Mouse (Mus musculus): ENCODE measurements around the gene Tmc5. TPM values are rescaled to one million over a fixed set of nuclear protein-coding genes. Genes with fewer than 3 reads are reported as not detected.

The Tmc5 gene
- polyA plus RNA-seq, 1 experiment from 2014 or later, result 0.27 TPM

DNA sequence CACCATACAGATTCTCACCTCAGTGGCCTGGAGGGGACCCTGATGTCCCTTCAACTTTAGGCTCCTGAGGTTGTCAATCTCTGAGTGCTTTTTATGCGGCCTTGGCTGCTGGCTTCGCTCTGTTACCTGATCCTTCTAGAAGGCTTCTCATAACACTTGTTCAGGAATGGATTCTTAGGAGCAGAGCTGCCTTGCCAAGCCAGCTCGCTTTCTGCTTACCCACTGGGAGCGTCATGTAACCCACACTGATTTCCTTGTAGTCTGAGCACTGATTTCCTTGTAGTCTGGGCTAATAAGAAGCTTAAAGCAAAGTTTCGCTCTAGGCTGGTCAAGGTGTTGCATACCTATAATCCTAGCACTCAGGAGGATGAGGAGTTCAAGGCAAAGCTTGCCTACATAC lies 21.0 kb downstream of the Tmc5 start:
- no peaks in the 10 kb centered on the region for H3K27me3 ChIP-seq (replicated peaks; ENCODE audit: control insufficient read depth, insufficient read depth, low read length)
- H3K4me1 ChIP-seq (ENCODE audit: control insufficient read depth, insufficient read depth, low read length), result 0 out of 2 replicates have a peak, but pooled peaks cover 2% of the 10 kb centered on the region
- no peaks in the 10 kb centered on the region for H3K36me3 ChIP-seq (ENCODE audit: control insufficient read depth, insufficient read depth, low read length)
- H3K4me2 ChIP-seq (ENCODE audit: low read length), result no peak overlapping the region
- no peak overlapping the region for H3K9ac ChIP-seq (ENCODE audit: low read length)
- no peak for DNase-seq (ENCODE audit: low spot score)
- no peaks in the 10 kb centered on the region for H3K9me3 ChIP-seq (replicated peaks; ENCODE audit: control insufficient read depth, low read length)
- no peak for ATAC-seq
- H3K4me3 ChIP-seq (ENCODE audit: low read depth, low read length), result no peak overlapping the region
- no peak overlapping the region for H3K27ac ChIP-seq (ENCODE audit: low read depth, low read length)
- WGBS, result 86% methylated on average over 5 of the region's 5 CpGs

DNA sequence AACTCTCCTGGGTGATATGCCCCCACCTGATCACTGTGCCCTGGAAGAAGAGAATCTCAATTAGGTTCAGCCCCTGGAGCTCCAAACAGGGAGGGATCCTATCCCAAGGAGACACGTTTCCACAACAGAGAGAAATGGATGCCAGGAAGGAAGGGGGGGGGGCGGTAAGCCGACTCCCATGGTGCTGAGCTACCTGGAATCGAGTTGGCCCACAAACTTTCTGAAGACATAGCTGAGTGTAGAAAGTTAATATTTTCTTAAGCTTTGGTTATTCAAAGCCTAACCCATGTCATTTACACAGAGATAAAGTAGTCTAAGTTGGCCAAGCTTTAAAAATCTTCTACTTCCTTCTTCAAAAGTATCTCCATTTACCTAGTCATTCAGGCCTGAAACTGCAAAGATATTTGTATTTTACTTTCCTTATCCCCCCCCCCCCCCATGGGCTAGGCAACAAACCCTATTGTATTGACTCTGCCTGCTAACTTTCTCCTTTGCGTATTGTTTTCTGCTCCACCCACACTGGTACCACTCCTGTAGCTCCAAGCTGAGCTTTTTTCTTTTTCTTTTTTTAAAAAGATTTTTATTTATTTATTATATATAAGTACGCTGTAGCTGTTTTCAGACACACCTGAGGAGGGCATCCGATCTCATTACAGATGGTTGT lies 23.3 kb downstream of the Tmc5 start:
- H3K9ac ChIP-seq (ENCODE audit: low read length), result no peak overlapping the region
- no peaks in the 10 kb centered on the region for H3K4me1 ChIP-seq (ENCODE audit: control insufficient read depth, insufficient read depth, low read length)
- DNase-seq (ENCODE audit: low spot score) (no peak), ATAC-seq (no peak)
- WGBS, result 98% methylated on average over 7 of the region's 7 CpGs
- H3K36me3 ChIP-seq (ENCODE audit: control insufficient read depth, insufficient read depth, low read length), result no peaks in the 10 kb centered on the region
- no peak overlapping the region for H3K4me2 ChIP-seq (ENCODE audit: low read length)
- H3K4me3 ChIP-seq (ENCODE audit: low read depth, low read length), result no peak overlapping the region
- no peak overlapping the region for H3K27ac ChIP-seq (ENCODE audit: low read depth, low read length)
- H3K9me3 ChIP-seq (replicated peaks; ENCODE audit: control insufficient read depth, low read length), result no peaks in the 10 kb centered on the region
- no peaks in the 10 kb centered on the region for H3K27me3 ChIP-seq (replicated peaks; ENCODE audit: control insufficient read depth, insufficient read depth, low read length)

DNA sequence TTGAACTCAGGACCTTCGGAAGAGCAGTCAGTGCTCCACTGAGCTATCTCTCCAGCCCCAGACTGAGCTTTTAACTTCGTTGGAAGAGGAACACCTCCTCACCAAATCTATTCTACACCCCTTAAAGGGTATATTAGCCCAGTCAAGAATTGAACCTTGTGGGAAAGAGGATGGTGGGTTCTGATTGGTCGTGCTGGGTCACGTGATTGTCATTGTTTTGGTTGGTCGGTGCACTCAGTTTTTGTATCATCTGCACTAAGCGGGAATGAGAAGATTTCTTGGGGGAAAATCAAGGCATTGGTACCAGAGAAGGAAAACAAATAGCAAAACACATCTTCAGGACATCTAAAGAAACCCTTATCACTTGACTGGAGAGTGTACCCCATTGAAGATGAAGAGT lies 24.0 kb downstream of the Tmc5 start:
- no peak for DNase-seq (ENCODE audit: low spot score)
- no peak overlapping the region for H3K4me3 ChIP-seq (ENCODE audit: low read depth, low read length)
- no peaks in the 10 kb centered on the region for H3K36me3 ChIP-seq (ENCODE audit: control insufficient read depth, insufficient read depth, low read length)
- no peak overlapping the region for H3K27ac ChIP-seq (ENCODE audit: low read depth, low read length)
- no peak overlapping the region for H3K4me2 ChIP-seq (ENCODE audit: low read length)
- no peaks in the 10 kb centered on the region for H3K27me3 ChIP-seq (replicated peaks; ENCODE audit: control insufficient read depth, insufficient read depth, low read length)
- H3K4me1 ChIP-seq (ENCODE audit: control insufficient read depth, insufficient read depth, low read length), result no peaks in the 10 kb centered on the region
- ATAC-seq, result no peak
- WGBS, result 78% methylated on average over 6 of the region's 6 CpGs
- no peak overlapping the region for H3K9ac ChIP-seq (ENCODE audit: low read length)
- no peaks in the 10 kb centered on the region for H3K9me3 ChIP-seq (replicated peaks; ENCODE audit: control insufficient read depth, low read length)

DNA sequence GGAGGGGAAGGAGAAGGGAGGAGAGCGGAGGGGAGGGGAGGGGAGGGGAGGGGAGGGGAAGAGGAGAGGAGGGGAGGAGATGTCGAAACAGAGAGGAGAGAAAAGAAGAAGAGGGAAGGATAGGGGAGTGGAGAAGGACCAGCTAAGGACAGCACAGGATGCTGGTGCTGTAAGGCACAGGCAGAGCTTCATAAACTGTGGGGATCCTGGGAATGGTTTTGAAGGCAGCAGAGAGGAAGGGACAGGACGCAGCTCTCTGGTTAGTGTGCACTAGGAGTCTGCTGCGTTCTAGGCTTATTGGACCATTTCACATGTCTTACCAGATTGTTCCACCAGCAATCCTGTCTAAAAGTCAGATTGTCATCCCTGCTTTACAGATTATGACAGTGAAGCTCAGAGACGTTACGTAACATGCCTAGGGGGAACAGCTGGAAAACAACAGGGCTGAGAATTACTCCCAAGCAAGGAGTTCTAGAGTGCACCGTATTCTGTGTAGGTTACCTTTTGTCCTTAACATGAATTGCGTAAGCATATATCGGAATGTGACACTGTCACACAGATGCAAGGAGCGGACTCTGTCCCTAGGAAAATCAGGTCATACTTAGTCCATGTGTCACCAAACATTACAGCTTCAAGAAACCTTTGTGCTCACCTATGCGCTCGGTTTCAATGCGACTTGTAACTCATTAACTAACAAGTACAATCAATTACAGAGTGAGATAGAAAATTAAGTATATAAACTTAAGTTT lies 30.6 kb downstream of the Tmc5 start:
- H3K9me3 ChIP-seq (replicated peaks; ENCODE audit: control insufficient read depth, low read length), result no peaks in the 10 kb centered on the region
- no peak overlapping the region for H3K27ac ChIP-seq (ENCODE audit: low read depth, low read length)
- H3K9ac ChIP-seq (ENCODE audit: low read length), result no peak overlapping the region
- H3K4me3 ChIP-seq (ENCODE audit: low read depth, low read length), result no peak overlapping the region
- no peak for ATAC-seq
- no peaks in the 10 kb centered on the region for H3K27me3 ChIP-seq (replicated peaks; ENCODE audit: control insufficient read depth, insufficient read depth, low read length)
- H3K4me2 ChIP-seq (ENCODE audit: low read length), result no peak overlapping the region
- 83% methylated on average over 13 of the region's 13 CpGs for WGBS
- no peaks in the 10 kb centered on the region for H3K36me3 ChIP-seq (ENCODE audit: control insufficient read depth, insufficient read depth, low read length)
- H3K4me1 ChIP-seq (ENCODE audit: control insufficient read depth, insufficient read depth, low read length), result no peaks in the 10 kb centered on the region
- DNase-seq (ENCODE audit: low spot score), result no peak

DNA sequence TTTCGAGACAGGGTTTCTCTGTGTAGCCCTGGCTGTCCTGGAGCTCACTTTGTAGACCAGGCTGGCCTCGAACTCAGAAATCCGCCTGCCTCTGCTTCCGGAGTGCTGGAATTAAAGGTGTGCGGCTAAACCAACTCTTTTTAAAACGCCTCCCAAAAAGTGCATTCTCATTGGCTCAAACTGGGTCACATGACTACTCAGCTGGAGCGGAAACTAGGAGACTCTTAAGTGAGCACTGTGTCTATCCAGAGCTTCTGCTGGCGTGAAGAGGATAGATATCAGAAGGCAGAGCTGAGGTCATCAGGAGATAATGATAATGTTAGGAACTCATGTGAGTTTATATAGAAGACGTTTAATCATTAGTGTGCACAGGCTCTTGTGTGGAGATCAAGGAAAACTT lies 36.0 kb downstream of the Tmc5 start:
- no peak for ATAC-seq
- no peaks in the 10 kb centered on the region for H3K27me3 ChIP-seq (replicated peaks; ENCODE audit: control insufficient read depth, insufficient read depth, low read length)
- 89% methylated on average over 9 of the region's 9 CpGs for WGBS
- no peak overlapping the region for H3K4me2 ChIP-seq (ENCODE audit: low read length)
- no peaks in the 10 kb centered on the region for H3K9me3 ChIP-seq (replicated peaks; ENCODE audit: control insufficient read depth, low read length)
- DNase-seq (ENCODE audit: low spot score), result no peak
- no peak overlapping the region for H3K27ac ChIP-seq (ENCODE audit: low read depth, low read length)
- H3K36me3 ChIP-seq (ENCODE audit: control insufficient read depth, insufficient read depth, low read length), result no peaks in the 10 kb centered on the region
- no peak overlapping the region for H3K9ac ChIP-seq (ENCODE audit: low read length)
- H3K4me3 ChIP-seq (ENCODE audit: low read depth, low read length), result no peak overlapping the region
- H3K4me1 ChIP-seq (ENCODE audit: control insufficient read depth, insufficient read depth, low read length), result no peaks in the 10 kb centered on the region

DNA sequence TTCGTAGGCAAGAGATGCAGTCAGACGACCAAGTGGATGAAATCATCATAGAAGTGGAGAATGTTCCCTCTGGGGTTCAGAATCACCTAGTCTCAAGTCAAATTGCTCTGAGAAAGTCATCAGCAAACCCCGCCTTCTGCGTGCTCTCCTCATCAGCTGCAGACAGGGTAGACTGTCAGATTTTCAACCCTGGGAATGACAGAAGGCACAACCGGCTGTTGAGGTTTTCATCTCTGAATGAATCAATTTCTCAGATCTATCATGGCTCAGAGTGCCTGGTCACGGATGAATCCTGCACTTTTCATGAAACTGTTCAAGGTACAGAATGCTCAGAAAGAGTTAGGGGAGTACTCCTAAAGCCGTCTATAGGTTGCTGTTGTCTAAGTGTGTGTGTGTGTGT lies 36.9 kb downstream of the Tmc5 start:
- ATAC-seq, result no peak
- Histone ChIP-seq H3K27ac (ENCODE audit: low read depth, low read length) (no peak overlapping the region), H3K36me3 (ENCODE audit: control insufficient read depth, insufficient read depth, low read length) (no peaks in the 10 kb centered on the region), H3K4me3 (ENCODE audit: low read depth, low read length) (no peak overlapping the region), H3K9me3 (replicated peaks; ENCODE audit: control insufficient read depth, low read length) (no peaks in the 10 kb centered on the region), H3K27me3 (replicated peaks; ENCODE audit: control insufficient read depth, insufficient read depth, low read length) (no peaks in the 10 kb centered on the region), H3K4me1 (ENCODE audit: control insufficient read depth, insufficient read depth, low read length) (no peaks in the 10 kb centered on the region), H3K9ac (ENCODE audit: low read length) (no peak overlapping the region), H3K4me2 (ENCODE audit: low read length) (no peak overlapping the region)
- 80% methylated on average over 7 of the region's 7 CpGs for whole genome bisulfite sequencing
- DNase-seq (ENCODE audit: low spot score), result no peak

DNA sequence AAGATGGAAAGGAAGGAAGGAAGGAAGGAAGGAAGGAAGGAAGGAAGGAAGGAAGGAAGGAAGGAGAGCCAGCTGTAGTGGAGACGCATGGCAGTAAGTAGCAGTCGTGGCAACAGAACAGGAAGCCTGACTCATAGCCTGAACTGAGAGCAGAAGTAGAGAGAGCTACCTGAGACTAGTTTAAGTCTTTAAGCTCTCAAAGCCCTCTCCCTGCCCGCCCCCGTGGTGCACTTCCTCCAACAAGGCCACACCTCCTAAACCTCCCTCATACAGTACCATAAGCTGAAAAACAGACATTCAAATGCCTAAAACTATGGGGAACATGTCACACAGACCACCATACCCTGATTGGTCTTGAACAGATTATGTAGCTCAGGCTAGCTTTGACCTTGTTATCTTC lies 40.4 kb downstream of the Tmc5 start:
- DNase-seq (ENCODE audit: low spot score), result no peak
- Histone ChIP-seq H3K27ac (ENCODE audit: low read depth, low read length) (no peak overlapping the region), H3K4me2 (ENCODE audit: low read length) (no peak overlapping the region), H3K36me3 (ENCODE audit: control insufficient read depth, insufficient read depth, low read length) (no peaks in the 10 kb centered on the region), H3K4me1 (ENCODE audit: control insufficient read depth, insufficient read depth, low read length) (no peaks in the 10 kb centered on the region), H3K9ac (ENCODE audit: low read length) (no peak overlapping the region), H3K9me3 (replicated peaks; ENCODE audit: control insufficient read depth, low read length) (no peaks in the 10 kb centered on the region), H3K4me3 (ENCODE audit: low read depth, low read length) (no peak overlapping the region), H3K27me3 (replicated peaks; ENCODE audit: control insufficient read depth, insufficient read depth, low read length) (no peaks in the 10 kb centered on the region)
- WGBS, result 63% methylated on average over 4 of the region's 4 CpGs
- no peak for ATAC-seq

DNA sequence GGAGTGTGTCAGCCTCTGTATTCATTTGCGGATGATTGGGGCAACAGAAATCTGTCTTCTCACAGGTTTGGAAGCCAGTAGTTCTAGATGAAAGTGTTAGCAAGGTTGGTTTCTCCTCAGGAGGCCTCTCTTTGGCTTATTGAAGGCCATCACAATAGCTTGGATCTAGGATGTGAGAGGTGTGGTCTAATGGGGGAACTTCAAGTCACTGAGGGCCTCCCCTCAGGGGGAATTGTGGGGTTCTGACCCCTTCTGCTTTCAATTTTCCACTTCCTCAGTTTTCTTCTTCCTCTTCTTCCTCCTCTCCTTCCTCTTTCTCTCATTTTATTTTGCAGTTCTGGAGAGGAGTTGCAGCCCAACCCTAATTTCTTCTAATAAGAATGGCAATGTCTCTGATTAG lies 49.1 kb downstream of the Tmc5 start:
- Histone ChIP-seq H3K4me2 (ENCODE audit: low read length) (no peak overlapping the region), H3K27ac (ENCODE audit: low read depth, low read length) (no peak overlapping the region), H3K4me3 (ENCODE audit: low read depth, low read length) (no peak overlapping the region), H3K27me3 (replicated peaks; ENCODE audit: control insufficient read depth, insufficient read depth, low read length) (no peaks in the 10 kb centered on the region), H3K36me3 (ENCODE audit: control insufficient read depth, insufficient read depth, low read length) (no peaks in the 10 kb centered on the region), H3K9ac (ENCODE audit: low read length) (no peak overlapping the region), H3K9me3 (replicated peaks; ENCODE audit: control insufficient read depth, low read length) (no peaks in the 10 kb centered on the region), H3K4me1 (ENCODE audit: control insufficient read depth, insufficient read depth, low read length) (no peaks in the 10 kb centered on the region)
- no peak for DNase-seq (ENCODE audit: low spot score)
- WGBS, result 100% methylated on average over 1 of the region's 1 CpGs
- no peak for ATAC-seq

DNA sequence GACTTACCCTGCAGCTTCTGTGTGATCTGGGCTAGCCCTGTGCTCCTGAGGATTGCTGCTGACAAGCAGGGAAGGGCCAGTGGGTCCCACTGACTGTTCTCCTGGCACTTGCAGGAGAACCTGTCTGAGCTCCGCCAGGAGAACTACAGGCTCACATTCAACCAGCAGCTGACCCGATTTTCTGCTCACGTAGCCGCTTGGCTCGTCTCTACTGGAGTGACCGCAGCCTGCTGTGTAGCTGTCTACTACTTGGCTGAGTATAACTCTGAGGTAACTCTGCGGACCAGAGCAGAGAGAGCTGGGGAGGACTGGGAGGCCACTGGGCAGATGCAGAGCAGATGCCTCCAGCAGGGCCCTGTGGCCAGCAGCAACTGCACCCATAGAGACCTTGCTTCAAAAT lies 52.2 kb downstream of the Tmc5 start:
- H3K4me3 ChIP-seq (ENCODE audit: low read depth, low read length), result no peak overlapping the region
- no peak overlapping the region for H3K4me2 ChIP-seq (ENCODE audit: low read length)
- no peak for DNase-seq (ENCODE audit: low spot score)
- H3K27me3 ChIP-seq (replicated peaks; ENCODE audit: control insufficient read depth, insufficient read depth, low read length), result no peaks in the 10 kb centered on the region
- no peaks in the 10 kb centered on the region for H3K36me3 ChIP-seq (ENCODE audit: control insufficient read depth, insufficient read depth, low read length)
- H3K9me3 ChIP-seq (replicated peaks; ENCODE audit: control insufficient read depth, low read length), result no peaks in the 10 kb centered on the region
- WGBS, result 83% methylated on average over 7 of the region's 7 CpGs
- no peak overlapping the region for H3K27ac ChIP-seq (ENCODE audit: low read depth, low read length)
- no peaks in the 10 kb centered on the region for H3K4me1 ChIP-seq (ENCODE audit: control insufficient read depth, insufficient read depth, low read length)
- ATAC-seq, result no peak
- H3K9ac ChIP-seq (ENCODE audit: low read length), result no peak overlapping the region
